Mouse (Mus musculus) bone marrow macrophage, adult 2 months (primary cell): ENCODE measurements around the gene Fcor.

ENCODE experiments used
- CTCF ChIP-seq: IDR thresholded peaks from 2 replicates; pipeline ENCODE4 v1.5.1; 2012; ENCODE audit warnings: low read depth, mild to moderate bottlenecking, low read length, moderate library complexity
- POLR2A ChIP-seq: IDR thresholded peaks from 2 replicates; pipeline ENCODE4 v1.6.1; 2012; ENCODE audit warnings: mild to moderate bottlenecking, low read depth, low read length, borderline replicate concordance

DNA sequence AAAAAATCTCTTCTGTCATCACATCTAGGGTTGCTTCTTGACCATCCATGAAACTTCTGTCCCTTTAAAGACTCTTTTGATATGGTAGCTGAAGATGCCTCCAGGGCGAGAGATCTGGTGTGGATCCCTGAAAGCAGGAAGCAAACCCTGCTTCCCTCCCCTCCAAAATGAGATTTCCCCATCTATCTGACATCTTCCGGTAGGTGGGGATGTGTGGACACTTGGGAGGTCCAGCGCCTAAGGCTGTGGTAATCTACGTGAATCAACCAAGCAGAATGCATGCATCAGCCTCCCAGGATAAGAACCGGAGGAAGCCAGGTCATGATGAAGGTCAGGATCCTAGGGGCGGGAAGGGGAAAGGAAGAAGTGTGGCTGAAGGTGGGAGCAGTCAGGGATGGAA, 6.7 kb downstream of the Fcor start, which contains the start of gene Mcemp1:
- TF ChIP-seq POLR2A (no peak), CTCF (no peak)
